Mouse (Mus musculus) frontal cortex, adult 2 months (tissue): ENCODE data around the gene Stab1. TPM values are rescaled to one million over a fixed set of nuclear protein-coding genes. Genes with fewer than 3 reads are reported as not detected.
A peak's percentile ranks its signal among the peaks of the same experiment; 100 is the strongest.

Experiments used
- DNase-seq, 2 experiments: peaks; one replicate each; pipeline ENCODE4 v3.0.0; 2022; ENCODE audit warnings: low spot score in 1 of 2; ENCODE audit errors: extremely low spot score in 1 of 2
- polyA plus RNA-seq: library from polyadenylated mRNA; depleted of rRNA; stranded (reverse); fragments of >200 nt; gene quantifications from 2 replicates; pipeline ENCODE4 v1.2.3, GENCODE M21; 2012

Stab1 gene
- polyA plus RNA-seq, 1 experiment: 19.1 TPM

GRCm38 (mm10) chr14:31195521-31195920 is 27.1 kb upstream of the Stab1 start:
- no peak for DNase-seq

- peak in 1 of 2 experiments; percentile 44 for DNase-seq
These were observed 26.6 kb upstream of the Stab1 start for GRCm38 (mm10) chr14:31194891-31195513.

GRCm38 (mm10) chr14:31194441-31194840 is 26.0 kb upstream of the Stab1 start:
- no peak for DNase-seq

GRCm38 (mm10) chr14:31193791-31194190 is 25.4 kb upstream of the Stab1 start:
- DNase-seq: no peak

GRCm38 (mm10) chr14:31191936-31192335 is 23.5 kb upstream of the Stab1 start:
- DNase-seq: no peak

- DNase-seq: no peak
These were observed 20.9 kb upstream of the Stab1 start for GRCm38 (mm10) chr14:31189348-31189747.

- DNase-seq: no peak
These were observed 20.3 kb upstream of the Stab1 start for GRCm38 (mm10) chr14:31188771-31189181.

- DNase-seq: no peak
These were observed 18.2 kb upstream of the Stab1 start for GRCm38 (mm10) chr14:31186656-31187055.

- no peak for DNase-seq
These were observed 15.8 kb upstream of the Stab1 start for GRCm38 (mm10) chr14:31184195-31184594.

GRCm38 (mm10) chr14:31183541-31183940 is 15.1 kb upstream of the Stab1 start:
- no peak for DNase-seq

- DNase-seq: no peak
These were observed 14.4 kb upstream of the Stab1 start for GRCm38 (mm10) chr14:31182786-31183290.

- DNase-seq: no peak
These were observed 13.1 kb upstream of the Stab1 start for GRCm38 (mm10) chr14:31181512-31181911.

GRCm38 (mm10) chr14:31179677-31180365 is 11.4 kb upstream of the Stab1 start:
- no peak for DNase-seq

- DNase-seq: no peak
These were observed 9.3 kb upstream of the Stab1 start for GRCm38 (mm10) chr14:31177715-31178114.

GRCm38 (mm10) chr14:31177287-31177686 is 8.8 kb upstream of the Stab1 start:
- no peak for DNase-seq

- DNase-seq: no peak
These were observed 5.1 kb upstream of the Stab1 start for GRCm38 (mm10) chr14:31173537-31173936.

GRCm38 (mm10) chr14:31172781-31173455 is 4.5 kb upstream of the Stab1 start:
- no peak for DNase-seq

- DNase-seq: no peak
These were observed 3.4 kb upstream of the Stab1 start for GRCm38 (mm10) chr14:31171821-31172220.

GRCm38 (mm10) chr14:31171386-31171785 is 2.9 kb upstream of the Stab1 start:
- no peak for DNase-seq

GRCm38 (mm10) chr14:31170963-31171362 is 2.5 kb upstream of the Stab1 start:
- DNase-seq: no peak

- no peak for DNase-seq
These were observed 1.1 kb upstream of the Stab1 start for GRCm38 (mm10) chr14:31169508-31169907.

- DNase-seq: no peak
These were observed 1.6 kb downstream of the Stab1 start for GRCm38 (mm10) chr14:31166827-31167226.
